Comparison of ENCODE assay signal across 17 mouse cellular contexts in genomic region chr1:106100611-106101010, GRCm38 (mm10).
"Had no signal": no experiment of that assay in that cellular context is flagged by ENCODE, and none has a peak within 500 bp of the region (broad histone marks: within the 10 kb centered on the region; RNA-seq: fewer than 3 reads in every experiment).

No protein-coding gene starts in this region.

- H3K27ac ChIP-seq: liver, embryonic 13.5 days; liver, embryonic 15.5 days; lung, embryonic 15.5 days; macrophage; midbrain, embryonic 13.5 days; midbrain, embryonic 15.5 days; neural tube, embryonic 12.5 days; stomach, embryonic 15.5 days; stomach, postnatal 0 days had no signal

- DNase-seq: liver, embryonic 13.5 days; right cerebral cortex, postnatal 14 days; thymus, adult 2 months; thymus, postnatal 25 days; thymus, postnatal 4 days had no signal

- H3K4me2 ChIP-seq: liver, embryonic 13.5 days; liver, embryonic 15.5 days; lung, embryonic 15.5 days; midbrain, embryonic 11.5 days; midbrain, embryonic 13.5 days; midbrain, embryonic 15.5 days; neural tube, embryonic 12.5 days; stomach, embryonic 15.5 days had no signal

- ATAC-seq: liver, postnatal 0 days; lung, postnatal 0 days; midbrain, embryonic 13.5 days; midbrain, embryonic 15.5 days had no signal

- H3K36me3 ChIP-seq: liver, embryonic 13.5 days; liver, embryonic 15.5 days; lung, embryonic 15.5 days; midbrain, embryonic 13.5 days; midbrain, embryonic 15.5 days; neural tube, embryonic 12.5 days; stomach, embryonic 15.5 days had no signal

- H3K4me1 ChIP-seq: liver, embryonic 13.5 days; liver, embryonic 15.5 days; lung, embryonic 15.5 days; stomach, embryonic 15.5 days had no signal

- H3K9ac ChIP-seq: liver, embryonic 13.5 days; liver, embryonic 15.5 days; liver, postnatal 0 days; lung, embryonic 15.5 days; midbrain, embryonic 13.5 days; midbrain, embryonic 15.5 days; neural tube, embryonic 12.5 days; stomach, embryonic 15.5 days had no signal

- H3K9me3 ChIP-seq: liver, embryonic 13.5 days; liver, embryonic 15.5 days; lung, embryonic 15.5 days; megakaryocyte, embryonic 14.5 days; midbrain, embryonic 13.5 days; midbrain, embryonic 15.5 days; neural tube, embryonic 12.5 days; stomach, embryonic 15.5 days had no signal

- H3K4me3 ChIP-seq: liver, embryonic 13.5 days; liver, embryonic 15.5 days; lung, embryonic 15.5 days; megakaryocyte, embryonic 14.5 days; midbrain, embryonic 13.5 days; midbrain, embryonic 15.5 days; neural tube, embryonic 12.5 days; stomach, embryonic 15.5 days had no signal

- H3K27me3 ChIP-seq: liver, embryonic 13.5 days; liver, embryonic 15.5 days; lung, embryonic 15.5 days; midbrain, embryonic 13.5 days; midbrain, embryonic 15.5 days; neural tube, embryonic 12.5 days; stomach, embryonic 15.5 days had no signal
